In the genomic region with DNA sequence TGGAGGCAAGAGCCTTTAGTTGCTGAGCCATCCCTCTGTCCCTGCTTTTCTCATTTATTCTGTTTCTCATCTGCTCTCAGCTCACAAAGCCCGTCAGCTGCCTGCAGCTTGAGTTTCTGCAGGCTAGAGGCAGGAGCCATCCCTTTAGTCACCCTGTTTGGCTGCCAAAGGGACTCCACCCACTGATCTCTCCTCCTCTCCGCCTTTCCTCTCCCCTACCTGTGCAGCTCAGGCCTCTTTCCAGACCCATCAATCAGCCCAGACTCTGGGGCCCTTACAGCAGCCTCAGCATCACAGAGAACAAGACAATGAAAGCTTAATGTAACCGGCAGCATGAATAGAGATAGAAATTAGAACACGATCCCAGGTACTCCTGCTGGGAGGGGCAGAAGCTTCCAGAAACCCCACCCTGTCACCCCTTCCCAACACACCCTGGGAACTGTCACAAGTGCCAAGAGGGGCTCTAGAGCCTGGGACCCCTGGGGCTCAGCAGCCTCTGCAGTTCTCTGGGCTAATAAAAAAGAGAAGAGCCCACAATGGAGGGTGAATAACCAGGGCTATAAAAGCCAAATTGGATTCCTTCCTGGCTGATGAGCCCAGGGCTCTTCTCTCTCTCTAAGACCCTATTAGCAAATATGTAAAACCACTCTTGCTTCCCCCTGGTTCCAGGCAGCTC, we compare ENCODE assay signal across 23 mouse cellular contexts. TPM values are rescaled to one million over a fixed set of nuclear protein-coding genes. Genes with fewer than 3 reads are reported as not detected.
DNase-seq lines count a peak whose midpoint lies in the region; ATAC-seq lines count a peak whose summit lies in the region.
"Had no signal": no experiment of that assay in that cellular context is flagged by ENCODE, and none has a peak within 500 bp of the region (broad histone marks: within the 10 kb centered on the region; RNA-seq: fewer than 3 reads in every experiment).

No protein-coding gene starts in this region.

- H3K4me2 ChIP-seq in forebrain, embryonic 15.5 days (replicated peaks): no peak overlapping the region
- H3K4me2 ChIP-seq in forebrain, embryonic 12.5 days: no peak overlapping the region
- no peak overlapping the region for H3K4me2 ChIP-seq in midbrain, embryonic 12.5 days (replicated peaks)
- no peak overlapping the region for H3K4me2 ChIP-seq in midbrain, embryonic 15.5 days
- H3K4me2 ChIP-seq: heart, embryonic 11.5 days had no signal

- ATAC-seq in forebrain, embryonic 15.5 days (replicated peaks): no peak
- no peak for ATAC-seq in forebrain, embryonic 12.5 days (ENCODE audit: low FRiP score)
- no peak for ATAC-seq in midbrain, embryonic 12.5 days (ENCODE audit: low FRiP score, low read depth)
- ATAC-seq in midbrain, embryonic 15.5 days (replicated peaks): peak; percentile 39; the same call in 1 of the 2 replicates
- ATAC-seq: activated CD4-positive, CD25-positive, alpha-beta regulatory T cell, adult 4 months; CD4-positive, CD25-positive, alpha-beta regulatory T cell, adult 4 months; inflammation-experienced regulatory T-cells, adult 6 months; lung, postnatal 0 days had no signal

- peaks cover 7% of the 10 kb centered on the region for H3K27me3 ChIP-seq in forebrain, embryonic 15.5 days
- peaks cover 47% of the 10 kb centered on the region for H3K27me3 ChIP-seq in forebrain, embryonic 12.5 days
- H3K27me3 ChIP-seq in midbrain, embryonic 12.5 days: peaks cover 25% of the 10 kb centered on the region
- H3K27me3 ChIP-seq in midbrain, embryonic 10.5 days (ENCODE audit: low read depth, poor library complexity, severe bottlenecking): peaks cover 40% of the 10 kb centered on the region
- H3K27me3 ChIP-seq in midbrain, embryonic 15.5 days (replicated peaks): peaks cover 3% of the 10 kb centered on the region; the same call in 1 of the 2 replicates

- peak overlapping the region; percentile 53 for H3K27ac ChIP-seq in forebrain, embryonic 15.5 days (replicated peaks)
- H3K27ac ChIP-seq in forebrain, embryonic 12.5 days: no peak overlapping the region
- no peak overlapping the region for H3K27ac ChIP-seq in midbrain, embryonic 12.5 days (replicated peaks)
- no peak overlapping the region for H3K27ac ChIP-seq in midbrain, embryonic 10.5 days (replicated peaks)
- peak overlapping the region; percentile 48 for H3K27ac ChIP-seq in midbrain, embryonic 15.5 days
- H3K27ac ChIP-seq: left cerebral cortex, adult 2 months; stomach, postnatal 0 days had no signal

- DNase-seq in midbrain, embryonic 10.5 days (ENCODE audit: low spot score): no peak
- no peak for DNase-seq in yolk sac, embryonic 10.5 days (ENCODE audit: low spot score)
- DNase-seq in urinary bladder, adult 18-20 months (ENCODE audit: low spot score in 2 of 2): no peak
- DNase-seq: adrenal gland, postnatal 14 days; cerebellum, adult 18-20 months; cerebellum, postnatal 36 days; heart, postnatal 14 days; kidney, adult 2 months; kidney, postnatal 10 days; left cerebral cortex, postnatal 4 days; liver had no signal

- H3K4me3 ChIP-seq in forebrain, embryonic 15.5 days: no peak overlapping the region
- no peak overlapping the region for H3K4me3 ChIP-seq in forebrain, embryonic 12.5 days (replicated peaks)
- no peak overlapping the region for H3K4me3 ChIP-seq in midbrain, embryonic 12.5 days
- no peak overlapping the region for H3K4me3 ChIP-seq in midbrain, embryonic 10.5 days
- H3K4me3 ChIP-seq in midbrain, embryonic 15.5 days: no peak overlapping the region
- H3K4me3 ChIP-seq: left cerebral cortex, adult 2 months had no signal

- peaks cover 48% of the 10 kb centered on the region for H3K4me1 ChIP-seq in forebrain, embryonic 15.5 days
- peaks cover 27% of the 10 kb centered on the region for H3K4me1 ChIP-seq in forebrain, embryonic 12.5 days
- peaks cover 15% of the 10 kb centered on the region for H3K4me1 ChIP-seq in midbrain, embryonic 12.5 days
- peaks cover 25% of the 10 kb centered on the region for H3K4me1 ChIP-seq in midbrain, embryonic 10.5 days
- peaks cover 27% of the 10 kb centered on the region for H3K4me1 ChIP-seq in midbrain, embryonic 15.5 days

- H3K36me3 ChIP-seq in forebrain, embryonic 15.5 days: no peaks in the 10 kb centered on the region
- H3K36me3 ChIP-seq in forebrain, embryonic 12.5 days (replicated peaks): no peaks in the 10 kb centered on the region
- no peaks in the 10 kb centered on the region for H3K36me3 ChIP-seq in midbrain, embryonic 12.5 days
- H3K36me3 ChIP-seq in midbrain, embryonic 10.5 days: no peaks in the 10 kb centered on the region
- no peaks in the 10 kb centered on the region for H3K36me3 ChIP-seq in midbrain, embryonic 15.5 days (replicated peaks)

- no peaks in the 10 kb centered on the region for H3K9me3 ChIP-seq in forebrain, embryonic 15.5 days
- H3K9me3 ChIP-seq in forebrain, embryonic 12.5 days: no peaks in the 10 kb centered on the region
- no peaks in the 10 kb centered on the region for H3K9me3 ChIP-seq in midbrain, embryonic 12.5 days
- H3K9me3 ChIP-seq in midbrain, embryonic 10.5 days (replicated peaks): no peaks in the 10 kb centered on the region
- H3K9me3 ChIP-seq in midbrain, embryonic 15.5 days: no peaks in the 10 kb centered on the region

- 10% methylated on average over 4 of the region's 4 CpGs for WGBS in forebrain, embryonic 15.5 days
- 18% methylated on average over 4 of the region's 4 CpGs for WGBS in forebrain, embryonic 12.5 days
- 26% methylated on average over 4 of the region's 4 CpGs for WGBS in midbrain, embryonic 12.5 days
- 26% methylated on average over 4 of the region's 4 CpGs for WGBS in midbrain, embryonic 10.5 days
- 15% methylated on average over 4 of the region's 4 CpGs for WGBS in midbrain, embryonic 15.5 days

- no peak overlapping the region for H3K9ac ChIP-seq in forebrain, embryonic 15.5 days (replicated peaks)
- H3K9ac ChIP-seq in forebrain, embryonic 12.5 days: no peak overlapping the region
- 0 out of 2 replicates have a peak overlapping the region, but pooled peaks have one; percentile 2 for H3K9ac ChIP-seq in midbrain, embryonic 12.5 days (replicated peaks)
- H3K9ac ChIP-seq in midbrain, embryonic 15.5 days: peak overlapping the region; percentile 5; the same call in 1 of the 2 replicates

RNA-seq across cellular contexts. Expression of gene Disp3, which starts 10.8 kb away (rescaled TPM):
- 11.5 and 14.4 TPM in 2 replicates for polyA plus RNA-seq in forebrain, embryonic 15.5 days (2015; fragmentation: Nextera tagmentation; extraction: Ambion mirVana)
- 4.8 and 4.9 TPM in 2 replicates for polyA plus RNA-seq in forebrain, embryonic 12.5 days (2016; fragmentation: Nextera tagmentation; extraction: Ambion mirVana)
- polyA plus RNA-seq in midbrain, embryonic 12.5 days (2016; fragmentation: Nextera tagmentation; extraction: Ambion mirVana): 7.8 and 9.4 TPM in 2 replicates
- polyA plus RNA-seq in midbrain, embryonic 10.5 days (2016; fragmentation: Nextera tagmentation; extraction: Ambion mirVana): 3.2 and 3.7 TPM in 2 replicates
- 12.5 and 13.6 TPM in 2 replicates for polyA plus RNA-seq in midbrain, embryonic 15.5 days (2015; fragmentation: Nextera tagmentation; extraction: Ambion mirVana)
- polyA plus RNA-seq: activated CD4-positive, CD25-positive, alpha-beta regulatory T cell, adult 4 months; CD4-positive, CD25-positive, alpha-beta regulatory T cell, adult 4 months; heart, embryonic 11.5 days; inflammation-experienced regulatory T-cells, adult 6 months; thymus, postnatal 0 days had no signal

Comparison
In these comparisons a context has a peak if more than half of its experiments do, and no peak if none do; other contexts are left out.
1. H3K27ac ChIP-seq: peak in forebrain, embryonic 15.5 days (single experiment) and midbrain, embryonic 15.5 days (single experiment); none in forebrain, embryonic 12.5 days (single experiment), midbrain, embryonic 12.5 days (single experiment) and midbrain, embryonic 10.5 days (single experiment).
2. H3K9ac ChIP-seq: peak in midbrain, embryonic 12.5 days (single experiment) and midbrain, embryonic 15.5 days (single experiment); none in forebrain, embryonic 15.5 days (single experiment) and forebrain, embryonic 12.5 days (single experiment).